ENCODE assay signal across 17 mouse cellular contexts in genomic region chr2:164009227-164009626, GRCm38 (mm10). TPM values are rescaled to one million over a fixed set of nuclear protein-coding genes. Genes with fewer than 3 reads are reported as not detected.
DNase-seq lines count a peak whose midpoint lies in the region; ATAC-seq and TF ChIP-seq lines count a peak whose summit lies in the region.
"Had no signal": no experiment of that assay in that cellular context is flagged by ENCODE, and none has a peak within 500 bp of the region (broad histone marks: within the 10 kb centered on the region; RNA-seq: fewer than 3 reads in every experiment).

No protein-coding gene starts in this region.

- ATAC-seq in forebrain, postnatal 0 days: no peak
- no peak for ATAC-seq in inflammation-experienced regulatory T-cells, adult 6 months
- ATAC-seq: hindbrain, embryonic 16.5 days had no signal

- no peaks in the 10 kb centered on the region for H3K27me3 ChIP-seq in forebrain, postnatal 0 days (ENCODE audit: insufficient read depth, low read length)
- no peaks in the 10 kb centered on the region for H3K27me3 ChIP-seq in forebrain, embryonic 10.5 days (ENCODE audit: poor library complexity, severe bottlenecking)
- no peaks in the 10 kb centered on the region for H3K27me3 ChIP-seq in megakaryocyte, embryonic 14.5 days (replicated peaks)
- H3K27me3 ChIP-seq: forebrain, embryonic 12.5 days; heart, embryonic 13.5 days; midbrain, embryonic 12.5 days; neural tube, embryonic 13.5 days; stomach, embryonic 15.5 days had no signal

- no peak for TF ChIP-seq CTCF in forebrain, postnatal 0 days (IDR thresholded peaks at IDR 0.05; ENCODE audit: low read depth)
- TF ChIP-seq CTCF in layer of hippocampus, adult 2 months (conservative IDR thresholded peaks at IDR 0.05): no peak
- TF ChIP-seq CTCF in embryonic fibroblast, embryonic 13.5 days (IDR thresholded peaks at IDR 0.05; ENCODE audit: borderline replicate concordance, insufficient read depth, low read length): no peak

- WGBS in forebrain, postnatal 0 days: 94% methylated on average over 6 of the region's 6 CpGs
- WGBS in forebrain, embryonic 10.5 days: 90% methylated on average over 6 of the region's 6 CpGs

- H3K4me1 ChIP-seq in forebrain, postnatal 0 days (ENCODE audit: insufficient read depth): peaks cover 3% of the 10 kb centered on the region; the same call in 1 of the 2 replicates
- peaks cover 20% of the 10 kb centered on the region for H3K4me1 ChIP-seq in forebrain, embryonic 10.5 days
- H3K4me1 ChIP-seq in embryonic fibroblast, embryonic 13.5 days (ENCODE audit: control insufficient read depth, insufficient read depth, low read length): peaks cover 17% of the 10 kb centered on the region
- H3K4me1 ChIP-seq in megakaryocyte, embryonic 14.5 days: peaks cover 75% of the 10 kb centered on the region

- no peak overlapping the region for H3K9ac ChIP-seq in forebrain, postnatal 0 days
- H3K9ac ChIP-seq: forebrain, embryonic 12.5 days; heart, embryonic 13.5 days; midbrain, embryonic 12.5 days; neural tube, embryonic 13.5 days; stomach, embryonic 15.5 days had no signal

- H3K36me3 ChIP-seq in forebrain, postnatal 0 days (ENCODE audit: insufficient read depth): peaks cover 20% of the 10 kb centered on the region; the same call in 1 of the 2 replicates
- H3K36me3 ChIP-seq in forebrain, embryonic 10.5 days (replicated peaks): peaks cover 40% of the 10 kb centered on the region
- H3K36me3 ChIP-seq in megakaryocyte, embryonic 14.5 days (replicated peaks; ENCODE audit: low read length): peaks cover 66% of the 10 kb centered on the region

- H3K4me2 ChIP-seq in forebrain, postnatal 0 days (ENCODE audit: low read depth): no peak overlapping the region
- H3K4me2 ChIP-seq: forebrain, embryonic 12.5 days; heart, embryonic 13.5 days; midbrain, embryonic 12.5 days; neural tube, embryonic 13.5 days; stomach, embryonic 15.5 days had no signal

- H3K9me3 ChIP-seq in forebrain, postnatal 0 days (ENCODE audit: low read length): no peaks in the 10 kb centered on the region
- no peaks in the 10 kb centered on the region for H3K9me3 ChIP-seq in forebrain, embryonic 10.5 days
- H3K9me3 ChIP-seq in megakaryocyte, embryonic 14.5 days: no peaks in the 10 kb centered on the region
- H3K9me3 ChIP-seq: forebrain, embryonic 12.5 days; heart, embryonic 13.5 days; midbrain, embryonic 12.5 days; neural tube, embryonic 13.5 days; stomach, embryonic 15.5 days had no signal

- no peak for DNase-seq in forebrain, postnatal 0 days
- DNase-seq in forebrain, embryonic 10.5 days (ENCODE audit: extremely low spot score, low spot score): no peak
- no peak for DNase-seq in layer of hippocampus, adult 2 months (ENCODE audit: low spot score in 2 of 2)
- no peak for DNase-seq in layer of hippocampus, postnatal 36 days
- no peak for DNase-seq in layer of hippocampus, adult 9-11 months
- DNase-seq: adrenal gland, adult 2 months; embryo, embryonic 11 days; right cerebral cortex, postnatal 14 days had no signal

- H3K27ac ChIP-seq in forebrain, postnatal 0 days (ENCODE audit: low read depth, low read length): peak overlapping the region; percentile 84; the same call in 1 of the 2 replicates
- no peak overlapping the region for H3K27ac ChIP-seq in forebrain, embryonic 10.5 days
- peak overlapping the region; percentile 84 for H3K27ac ChIP-seq in layer of hippocampus, adult 2 months
- H3K27ac ChIP-seq in embryonic fibroblast, embryonic 13.5 days (ENCODE audit: insufficient read depth, low read length): peak overlapping the region; percentile 28; the same call in 1 of the 2 replicates
- H3K27ac ChIP-seq: forebrain, embryonic 12.5 days; heart, embryonic 13.5 days; midbrain, embryonic 12.5 days; neural tube, embryonic 13.5 days; stomach, embryonic 15.5 days had no signal

- H3K4me3 ChIP-seq in forebrain, postnatal 0 days (ENCODE audit: low read depth, low read length): no peak overlapping the region
- no peak overlapping the region for H3K4me3 ChIP-seq in forebrain, embryonic 10.5 days
- no peak overlapping the region for H3K4me3 ChIP-seq in layer of hippocampus, adult 2 months
- no peak overlapping the region for H3K4me3 ChIP-seq in embryonic fibroblast, embryonic 13.5 days (ENCODE audit: insufficient read depth, low read length)
- peak overlapping the region; percentile 67 for H3K4me3 ChIP-seq in megakaryocyte, embryonic 14.5 days (replicated peaks)
- H3K4me3 ChIP-seq: forebrain, embryonic 12.5 days; heart, embryonic 13.5 days; midbrain, embryonic 12.5 days; neural tube, embryonic 13.5 days; stomach, embryonic 15.5 days had no signal

- no peak for TF ChIP-seq POLR2A in embryonic fibroblast, embryonic 13.5 days (IDR thresholded peaks at IDR 0.05; ENCODE audit: low read depth, low read length)

RNA-seq across cellular contexts. Expression of gene Ywhab, which starts 14.5 kb away (rescaled TPM):
- 161 and 171 TPM in 2 replicates for total RNA-seq in forebrain, postnatal 0 days (2014; rRNA removed)
- polyA plus RNA-seq in forebrain, postnatal 0 days (2015; fragmentation: Nextera tagmentation; extraction: Ambion mirVana): 510 and 620 TPM in 2 replicates
- polyA plus RNA-seq in forebrain, embryonic 10.5 days (2016; fragmentation: Nextera tagmentation; extraction: Ambion mirVana): 308 and 317 TPM in 2 replicates
- 100 to 1,000 TPM; 520 to 529 TPM for total RNA-seq in layer of hippocampus, adult 2 months (2021)
- total RNA-seq in layer of hippocampus, postnatal 36 days (2021): 100 to 1,000 TPM; 531 to 565 TPM
- 208 and 218 TPM in 2 replicates for polyA plus RNA-seq in embryonic fibroblast, embryonic 13.5 days (2011; ENCODE audit: insufficient read length, low read depth, missing spikeins)
- 18.6 and 40.5 TPM in 2 replicates for polyA plus RNA-seq in megakaryocyte, embryonic 14.5 days (2012; ENCODE audit: insufficient read depth, low replicate concordance)
- 100 to 1,000 TPM in 1 of 3 experiments, 10 to 100 TPM in 2; 60.0 to 106 (median 82.2) TPM for polyA plus RNA-seq in inflammation-experienced regulatory T-cells, adult 6 months (2017; shearing (Covaris generic))

RNA-seq across cellular contexts. Expression of gene Pabpc1l, which starts 16.0 kb away (rescaled TPM):
- 0.71 and 1.1 TPM in 2 replicates for total RNA-seq in forebrain, postnatal 0 days (2014; rRNA removed)
- 1.8 and 2.6 TPM in 2 replicates for polyA plus RNA-seq in forebrain, postnatal 0 days (2015; fragmentation: Nextera tagmentation; extraction: Ambion mirVana)
- 1.5 and 1.6 TPM in 2 replicates for polyA plus RNA-seq in forebrain, embryonic 10.5 days (2016; fragmentation: Nextera tagmentation; extraction: Ambion mirVana)
- total RNA-seq in layer of hippocampus, adult 2 months (2021): 1 to 10 TPM; 1.1 to 1.2 TPM
- under 1 TPM in 1 of 2 experiments, not detected in 1; 0.37 TPM for total RNA-seq in layer of hippocampus, postnatal 36 days (2021)
- polyA plus RNA-seq in embryonic fibroblast, embryonic 13.5 days (2011; ENCODE audit: insufficient read length, low read depth, missing spikeins): 1.4 and 1.5 TPM in 2 replicates
- polyA plus RNA-seq in megakaryocyte, embryonic 14.5 days (2012; ENCODE audit: insufficient read depth, low replicate concordance): not detected in 2 replicates
- 1 to 10 TPM in 2 of 3 experiments, under 1 TPM in 1; 0.62 to 9.3 (median 2.1) TPM for polyA plus RNA-seq in inflammation-experienced regulatory T-cells, adult 6 months (2017; shearing (Covaris generic))
